Mouse (Mus musculus): Measurements from ENCODE around the gene Rela. TPM values are rescaled to one million over a fixed set of nuclear protein-coding genes. Genes with fewer than 3 reads are reported as not detected.

The Rela gene
- polyA plus RNA-seq (2015; fragmentation: Nextera tagmentation; extraction: Ambion mirVana) = 50.1 and 51.5 TPM in 2 replicates

DNA sequence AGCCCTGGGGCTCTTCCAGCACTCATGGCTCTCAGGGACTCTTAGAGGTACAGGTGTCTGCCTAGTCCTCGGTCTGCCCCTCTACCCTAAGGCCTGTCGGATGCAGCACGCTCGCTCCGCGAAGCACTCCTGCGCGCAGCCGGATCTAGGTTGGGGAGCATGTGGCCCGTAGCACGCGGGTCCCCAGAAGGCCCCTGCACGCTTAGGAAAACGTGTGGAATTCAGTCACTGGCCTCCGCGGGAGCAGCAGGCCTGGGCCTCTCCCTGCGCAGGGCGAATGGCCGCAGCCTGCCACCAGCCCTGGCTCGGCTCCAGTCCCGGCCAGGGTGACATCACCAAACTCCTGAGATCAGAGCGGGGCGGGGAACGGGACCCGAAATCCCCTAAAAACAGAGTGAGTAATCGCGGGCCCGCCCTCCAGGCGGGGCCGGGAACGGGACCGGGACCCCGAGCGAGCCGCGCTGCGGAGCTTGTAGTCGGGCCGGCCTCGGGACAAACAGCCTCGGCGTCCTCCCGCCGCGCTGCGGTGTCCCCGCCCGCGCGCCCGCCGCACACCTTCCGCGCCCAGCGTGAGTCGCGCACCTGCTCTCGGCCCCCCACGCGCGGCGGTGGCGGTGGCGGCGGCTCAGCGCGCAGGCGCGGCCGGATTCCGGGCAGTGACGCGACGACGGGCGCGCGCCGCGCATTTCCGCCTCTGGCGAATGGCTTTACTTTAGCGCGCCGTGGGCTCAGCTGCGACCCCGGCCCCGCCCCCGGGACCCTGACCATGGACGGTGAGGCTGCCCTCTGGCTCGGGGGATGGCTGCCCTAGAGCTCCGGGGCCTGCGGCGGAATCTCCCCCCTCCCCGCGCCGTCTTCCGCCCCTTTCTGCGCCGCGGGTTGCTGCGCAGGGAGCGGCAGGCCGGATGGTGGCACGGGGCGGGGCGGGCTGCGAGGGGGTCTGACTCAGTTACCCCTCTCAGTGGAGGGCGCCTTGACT lies at the start of gene Rela:
TSS of gene Rela (plus strand) at position 415 of the 979 bp plus-strand sequence.
- H3K4me1 ChIP-seq (ENCODE audit: insufficient read depth, low read depth, low read length) = peaks cover 11% of the 10 kb centered on the region
- DNase-seq (ENCODE audit: low spot score) (peak; percentile 95), ATAC-seq (peak; percentile 93)
- 0 out of 2 replicates have a peak, but pooled peaks have one; percentile 8 for TF ChIP-seq CTCF (IDR thresholded peaks at IDR 0.05)
- TF ChIP-seq EP300 (IDR thresholded peaks at IDR 0.05) = no peak
- peak within 1 kb of the TSS; percentile 86 for H3K4me2 ChIP-seq (replicated peaks; ENCODE audit: low read depth, low read length)
- 2% methylated on average over 44 of the region's 109 CpGs for WGBS
- H3K27me3 ChIP-seq (replicated peaks; ENCODE audit: insufficient read depth, low read length) = no peaks in the 10 kb centered on the region
- peak within 1 kb of the TSS; percentile 85 for H3K9ac ChIP-seq (replicated peaks; ENCODE audit: low read depth)
- no peaks in the 10 kb centered on the region for H3K9me3 ChIP-seq (ENCODE audit: low read length)
- H3K27ac ChIP-seq (ENCODE audit: low read length) = peak within 1 kb of the TSS; percentile 97
- peak within 1 kb of the TSS; percentile 92 for H3K4me3 ChIP-seq (ENCODE audit: low read depth, low read length)
- H3K36me3 ChIP-seq (ENCODE audit: insufficient read depth, low read length) = peaks cover 12% of the 10 kb centered on the region; the same call in 1 of the 2 replicates

DNA sequence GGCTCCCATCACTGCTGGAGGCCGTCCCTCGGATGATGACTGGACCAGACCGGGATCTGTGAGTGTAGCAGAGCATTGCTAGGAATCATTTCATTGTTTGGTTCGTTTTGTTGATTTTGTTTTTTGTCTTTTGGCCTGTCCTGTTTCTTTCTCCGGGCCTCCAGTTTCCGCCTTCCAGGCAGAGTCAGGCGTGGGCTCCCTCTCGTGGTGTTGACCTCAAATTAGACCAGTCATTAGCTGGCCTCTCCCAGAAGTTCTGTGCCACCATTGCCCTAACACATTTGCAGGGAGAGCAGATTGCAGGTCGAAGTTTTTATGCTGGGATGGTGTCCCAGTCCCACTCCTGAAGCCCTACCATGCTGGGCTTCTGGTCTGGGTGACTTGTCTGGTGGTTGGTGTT lies 48.1 kb upstream of the Rela start:
- Histone ChIP-seq H3K9me3 (ENCODE audit: low read length) (no peaks in the 10 kb centered on the region), H3K4me2 (replicated peaks; ENCODE audit: low read depth, low read length) (no peak overlapping the region), H3K36me3 (ENCODE audit: insufficient read depth, low read length) (no peaks in the 10 kb centered on the region), H3K4me1 (ENCODE audit: insufficient read depth, low read depth, low read length) (no peaks in the 10 kb centered on the region), H3K27me3 (replicated peaks; ENCODE audit: insufficient read depth, low read length) (no peaks in the 10 kb centered on the region), H3K27ac (ENCODE audit: low read length) (no peak overlapping the region), H3K4me3 (ENCODE audit: low read depth, low read length) (no peak overlapping the region), H3K9ac (replicated peaks; ENCODE audit: low read depth) (no peak overlapping the region)
- no peak for DNase-seq (ENCODE audit: low spot score)
- TF ChIP-seq EP300 (IDR thresholded peaks at IDR 0.05) (no peak), CTCF (IDR thresholded peaks at IDR 0.05) (peak; percentile 32)
- 66% methylated on average over 9 of the region's 9 CpGs for WGBS
- ATAC-seq = no peak

DNA sequence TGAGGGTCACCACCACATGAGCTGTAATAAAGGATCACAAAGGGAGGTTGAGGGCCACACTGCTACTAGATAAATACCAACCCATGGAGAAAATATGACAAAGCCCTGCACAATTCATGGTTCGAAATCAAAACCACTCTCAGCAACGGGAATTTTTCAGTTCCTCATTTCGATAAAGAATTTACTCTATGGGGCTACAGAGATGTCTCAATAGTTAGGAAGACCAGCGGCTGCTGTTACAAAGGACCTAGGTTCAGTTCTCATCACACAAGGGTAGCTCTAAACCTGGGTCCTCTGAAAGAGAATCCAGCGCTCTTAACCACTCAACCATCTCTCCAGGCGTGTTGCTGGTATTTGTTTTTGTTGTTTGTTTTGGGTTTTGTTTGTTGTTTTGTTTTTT lies 45.4 kb upstream of the Rela start:
- H3K9me3 ChIP-seq (ENCODE audit: low read length) = no peaks in the 10 kb centered on the region
- no peak overlapping the region for H3K4me3 ChIP-seq (ENCODE audit: low read depth, low read length)
- ATAC-seq = no peak
- H3K4me2 ChIP-seq (replicated peaks; ENCODE audit: low read depth, low read length) = no peak overlapping the region
- H3K4me1 ChIP-seq (ENCODE audit: insufficient read depth, low read depth, low read length) = no peaks in the 10 kb centered on the region
- no peaks in the 10 kb centered on the region for H3K27me3 ChIP-seq (replicated peaks; ENCODE audit: insufficient read depth, low read length)
- 76% methylated on average over 6 of the region's 6 CpGs for WGBS
- H3K9ac ChIP-seq (replicated peaks; ENCODE audit: low read depth) = no peak overlapping the region
- TF ChIP-seq CTCF (IDR thresholded peaks at IDR 0.05) (no peak), EP300 (IDR thresholded peaks at IDR 0.05) (no peak)
- no peak for DNase-seq (ENCODE audit: low spot score)
- H3K36me3 ChIP-seq (ENCODE audit: insufficient read depth, low read length) = no peaks in the 10 kb centered on the region
- no peak overlapping the region for H3K27ac ChIP-seq (ENCODE audit: low read length)

DNA sequence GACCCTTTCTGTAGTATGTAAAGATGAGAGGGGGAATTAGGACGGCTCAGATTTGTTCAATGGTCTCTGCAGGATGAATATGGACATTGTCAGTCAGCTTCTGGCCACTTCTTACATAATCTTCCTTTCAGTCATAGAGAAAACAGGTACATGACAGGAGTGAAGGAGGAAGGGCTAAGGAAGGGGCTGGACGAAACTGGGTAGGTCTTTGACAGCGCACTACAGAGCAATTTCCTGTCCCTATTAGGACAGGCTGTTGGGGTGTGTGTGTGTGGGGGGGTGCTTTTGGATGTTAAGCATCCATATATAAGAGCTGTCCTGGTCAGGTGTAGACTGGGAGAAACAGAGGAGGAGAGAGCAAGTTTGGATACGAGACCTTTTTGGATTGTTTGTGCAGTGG lies 38.1 kb upstream of the Rela start:
- Histone ChIP-seq H3K9ac (replicated peaks; ENCODE audit: low read depth) (no peak overlapping the region), H3K4me1 (ENCODE audit: insufficient read depth, low read depth, low read length) (peaks cover 5% of the 10 kb centered on the region), H3K4me2 (replicated peaks; ENCODE audit: low read depth, low read length) (no peak overlapping the region), H3K27ac (ENCODE audit: low read length) (no peak overlapping the region), H3K36me3 (ENCODE audit: insufficient read depth, low read length) (peaks cover 3% of the 10 kb centered on the region; the same call in 1 of the 2 replicates), H3K27me3 (replicated peaks; ENCODE audit: insufficient read depth, low read length) (no peaks in the 10 kb centered on the region), H3K4me3 (ENCODE audit: low read depth, low read length) (no peak overlapping the region), H3K9me3 (ENCODE audit: low read length) (no peaks in the 10 kb centered on the region)
- TF ChIP-seq EP300 (IDR thresholded peaks at IDR 0.05) = no peak
- no peak for TF ChIP-seq CTCF (IDR thresholded peaks at IDR 0.05)
- DNase-seq (ENCODE audit: low spot score) (no peak), ATAC-seq (no peak)
- WGBS = 64% methylated on average over 4 of the region's 4 CpGs

DNA sequence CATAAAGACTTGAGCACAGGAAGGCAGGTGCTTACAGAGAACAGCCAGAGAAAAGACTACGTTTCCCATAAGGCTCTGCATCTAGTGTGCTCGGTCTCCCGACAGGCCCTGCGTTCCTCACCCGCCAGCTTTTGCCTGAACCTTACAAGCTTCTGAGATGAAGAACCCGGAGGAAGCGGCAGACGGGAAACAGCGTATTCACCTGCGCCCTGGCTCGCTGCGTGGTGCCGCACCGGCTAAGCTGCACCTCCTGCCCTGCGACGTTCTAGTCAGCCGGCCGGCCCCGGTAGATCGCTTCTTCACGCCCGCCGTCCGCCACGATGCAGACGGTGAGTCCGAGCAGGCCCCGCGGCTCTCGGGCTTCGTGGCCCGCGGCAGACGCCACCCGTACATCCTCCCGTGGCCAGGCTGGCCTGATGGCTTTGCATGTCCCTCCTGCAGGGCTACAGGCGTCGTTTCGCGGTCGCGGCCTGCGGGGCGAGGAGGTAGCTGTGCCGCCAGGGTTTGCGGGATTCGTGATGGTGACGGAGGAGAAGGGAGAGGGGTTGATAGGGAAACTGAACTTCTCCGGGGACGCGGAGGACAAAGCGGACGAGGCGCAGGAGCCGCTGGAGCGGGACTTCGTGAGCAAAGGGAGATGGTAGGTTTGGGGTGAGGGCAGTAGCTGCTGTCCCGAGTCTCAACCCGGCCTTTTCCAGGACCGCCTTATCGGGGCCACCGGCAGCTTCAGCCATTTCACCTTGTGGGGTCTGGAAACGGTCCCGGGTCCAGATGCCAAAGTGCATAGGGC lies 35.3 kb upstream of the Rela start, which contains the start of gene Rnaseh2c:
TSS of gene Rnaseh2c (plus strand) at position 122 of the 790 bp plus-strand sequence.
- TF ChIP-seq EP300 (IDR thresholded peaks at IDR 0.05) = no peak
- TF ChIP-seq CTCF (IDR thresholded peaks at IDR 0.05) = no peak
- under 1% methylated on average over 63 of the region's 64 CpGs for WGBS
- DNase-seq (ENCODE audit: low spot score) = peak; percentile 94

DNA sequence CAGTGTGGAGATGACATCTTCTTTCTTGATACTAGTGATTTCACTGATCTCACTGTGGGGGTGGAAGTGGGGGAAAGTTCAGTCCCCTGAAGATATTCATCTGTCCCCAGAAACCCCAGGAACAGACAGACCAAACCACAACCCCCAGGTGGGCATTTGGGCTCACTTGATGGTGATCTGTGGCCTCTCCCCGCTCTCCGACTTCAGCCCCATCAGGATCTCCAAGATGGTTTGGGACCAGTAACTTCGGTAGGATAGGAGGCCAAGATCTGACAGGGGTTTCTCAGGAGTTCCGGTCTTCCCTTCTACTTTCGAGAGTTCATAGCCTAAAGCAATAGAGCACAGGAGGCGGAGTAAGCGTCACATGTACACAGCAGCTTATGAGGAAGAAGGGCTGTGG lies 33.6 kb upstream of the Rela start:
- H3K27ac ChIP-seq (ENCODE audit: low read length) = no peak overlapping the region
- no peak for TF ChIP-seq EP300 (IDR thresholded peaks at IDR 0.05)
- no peak for TF ChIP-seq CTCF (IDR thresholded peaks at IDR 0.05)
- no peaks in the 10 kb centered on the region for H3K9me3 ChIP-seq (ENCODE audit: low read length)
- no peak for DNase-seq (ENCODE audit: low spot score)
- H3K9ac ChIP-seq (replicated peaks; ENCODE audit: low read depth) = no peak overlapping the region
- no peak overlapping the region for H3K4me3 ChIP-seq (ENCODE audit: low read depth, low read length)
- ATAC-seq = no peak
- H3K27me3 ChIP-seq (replicated peaks; ENCODE audit: insufficient read depth, low read length) = no peaks in the 10 kb centered on the region
- peaks cover 42% of the 10 kb centered on the region for H3K36me3 ChIP-seq (ENCODE audit: insufficient read depth, low read length)
- peaks cover 5% of the 10 kb centered on the region for H3K4me1 ChIP-seq (ENCODE audit: insufficient read depth, low read depth, low read length)
- H3K4me2 ChIP-seq (replicated peaks; ENCODE audit: low read depth, low read length) = no peak overlapping the region
- 86% methylated on average over 7 of the region's 7 CpGs for WGBS

More for the DNA sequence above, 35.3 kb upstream of the Rela start, which contains the start of gene Rnaseh2c:
- Histone ChIP-seq H3K27ac (ENCODE audit: low read length) (peak within 1 kb of the TSS; percentile 57), H3K9me3 (ENCODE audit: low read length) (no peaks in the 10 kb centered on the region), H3K9ac (replicated peaks; ENCODE audit: low read depth) (peak within 1 kb of the TSS; percentile 80), H3K36me3 (ENCODE audit: insufficient read depth, low read length) (peaks cover 26% of the 10 kb centered on the region), H3K4me3 (ENCODE audit: low read depth, low read length) (peak within 1 kb of the TSS; percentile 78), H3K27me3 (replicated peaks; ENCODE audit: insufficient read depth, low read length) (no peaks in the 10 kb centered on the region), H3K4me1 (ENCODE audit: insufficient read depth, low read depth, low read length) (peaks cover 5% of the 10 kb centered on the region), H3K4me2 (replicated peaks; ENCODE audit: low read depth, low read length) (peak within 1 kb of the TSS; percentile 99)
- peak; percentile 90 for ATAC-seq

Measured in lung, postnatal 0 days (tissue).